Mouse (Mus musculus) cortical plate, adult 2 months (tissue): ENCODE measurements around the gene Mlxipl.

Experiments
- CTCF ChIP-seq: fragments of 200-500 bp; IDR thresholded peaks from 2 replicates; pipeline ENCODE4 v1.5.1; 2011; ENCODE audit warnings: mild to moderate bottlenecking, control low read depth, low read length; ENCODE audit not compliant: insufficient read depth; ENCODE audit errors: extremely low read depth
- POLR2A ChIP-seq: fragments of 200-500 bp; IDR thresholded peaks from 2 replicates; pipeline ENCODE4 v1.6.1; 2011; ENCODE audit warnings: mild to moderate bottlenecking, low read length, control low read depth; ENCODE audit not compliant: insufficient read depth; ENCODE audit errors: extremely low read depth

DNA sequence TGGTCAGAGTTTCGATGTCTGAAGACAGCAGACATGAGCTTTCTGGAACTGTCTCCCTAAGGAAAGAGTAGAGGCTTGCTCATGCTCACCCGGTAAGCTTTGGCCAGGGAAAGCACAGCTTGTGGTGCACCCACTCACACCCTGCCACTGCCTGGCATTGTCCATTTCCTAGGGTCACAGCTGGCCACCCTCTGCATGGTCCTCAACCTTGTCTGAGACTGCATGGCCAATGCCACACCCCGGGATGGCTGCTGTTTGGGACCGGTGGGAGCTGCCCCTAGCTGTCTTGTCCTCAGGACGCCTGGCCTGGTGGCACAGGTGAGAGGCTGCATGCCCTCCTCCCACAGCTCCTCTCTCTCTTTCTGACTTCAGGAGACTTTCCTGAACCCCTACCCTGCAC, 41.2 kb upstream of the Mlxipl start:
- TF ChIP-seq CTCF: no peak
- no peak for TF ChIP-seq POLR2A
